Mouse (Mus musculus): ENCODE data around the gene Grm1. TPM values are rescaled to one million over a fixed set of nuclear protein-coding genes. Genes with fewer than 3 reads are reported as not detected.

The Grm1 gene
- polyA plus RNA-seq, 1 experiment = not detected

- H3K27me3 ChIP-seq (replicated peaks) = no peaks in the 10 kb centered on the region
- no peaks in the 10 kb centered on the region for H3K9me3 ChIP-seq
- no peak overlapping the region for H3K4me3 ChIP-seq (replicated peaks)
- no peaks in the 10 kb centered on the region for H3K36me3 ChIP-seq (replicated peaks; ENCODE audit: low read length)
- TF ChIP-seq FLI1 (IDR thresholded peaks at IDR 0.05; ENCODE audit: low read length) (no peak), GATA1 (IDR thresholded peaks at IDR 0.05; ENCODE audit: borderline replicate concordance, low read length) (no peak)
- H3K4me1 ChIP-seq = no peaks in the 10 kb centered on the region
These were observed 272.4 kb downstream of the Grm1 start for GRCm38 (mm10) chr10:10809777-10810176.

- no peak for TF ChIP-seq GATA1 (IDR thresholded peaks at IDR 0.05; ENCODE audit: borderline replicate concordance, low read length)
- no peak for TF ChIP-seq FLI1 (IDR thresholded peaks at IDR 0.05; ENCODE audit: low read length)
- H3K4me3 ChIP-seq (replicated peaks) = no peak overlapping the region
- H3K27me3 ChIP-seq (replicated peaks) = no peaks in the 10 kb centered on the region
- no peaks in the 10 kb centered on the region for H3K4me1 ChIP-seq
- no peaks in the 10 kb centered on the region for H3K9me3 ChIP-seq
- H3K36me3 ChIP-seq (replicated peaks; ENCODE audit: low read length) = no peaks in the 10 kb centered on the region
These were observed 286.8 kb downstream of the Grm1 start for GRCm38 (mm10) chr10:10795321-10795720.

DNA sequence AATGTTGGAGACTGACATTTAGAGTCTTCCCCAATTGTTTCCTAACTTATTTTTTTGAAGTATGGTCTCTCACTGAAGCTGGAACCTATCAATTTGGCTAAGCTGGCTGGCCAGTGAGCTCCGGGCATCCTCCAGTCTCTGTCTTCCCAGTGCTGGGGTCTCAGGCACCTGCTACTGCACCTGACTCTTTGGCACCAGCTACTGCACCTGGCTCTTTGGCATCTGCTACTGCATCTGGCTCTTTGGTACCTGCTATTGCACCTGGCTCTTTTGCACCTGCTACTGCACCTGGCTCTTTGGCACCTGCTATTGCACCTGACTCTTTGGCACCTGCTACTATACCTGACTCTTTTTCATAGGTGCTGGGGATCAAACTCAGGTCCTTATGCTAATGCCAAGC lies 291.7 kb downstream of the Grm1 start:
- H3K27me3 ChIP-seq (replicated peaks) = no peaks in the 10 kb centered on the region
- H3K4me3 ChIP-seq (replicated peaks) = no peak overlapping the region
- H3K36me3 ChIP-seq (replicated peaks; ENCODE audit: low read length) = no peaks in the 10 kb centered on the region
- H3K9me3 ChIP-seq = no peaks in the 10 kb centered on the region
- TF ChIP-seq FLI1 (IDR thresholded peaks at IDR 0.05; ENCODE audit: low read length) = no peak
- no peaks in the 10 kb centered on the region for H3K4me1 ChIP-seq

DNA sequence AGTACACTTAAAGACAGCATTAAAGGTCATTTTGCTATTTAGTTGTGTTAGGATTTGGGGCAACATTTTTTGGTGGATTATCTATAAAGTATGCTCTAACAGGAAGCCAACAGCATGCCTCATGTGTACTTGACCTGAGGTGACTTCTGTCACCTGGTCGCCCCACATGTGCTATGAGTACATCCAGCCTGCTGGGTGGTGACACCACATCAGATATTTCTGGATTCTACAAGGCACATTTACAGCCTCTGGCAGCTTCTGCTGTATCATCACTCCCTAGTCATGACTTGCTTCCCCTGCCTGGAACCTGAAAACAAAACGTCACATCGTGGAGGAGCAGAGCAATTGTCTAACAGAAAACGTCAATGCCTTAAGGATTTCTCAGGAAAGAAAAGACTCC lies 292.2 kb downstream of the Grm1 start:
- Histone ChIP-seq H3K36me3 (replicated peaks; ENCODE audit: low read length) (no peaks in the 10 kb centered on the region), H3K27me3 (replicated peaks) (no peaks in the 10 kb centered on the region), H3K4me1 (no peaks in the 10 kb centered on the region), H3K4me3 (replicated peaks) (no peak overlapping the region), H3K9me3 (no peaks in the 10 kb centered on the region)
- TF ChIP-seq FLI1 (IDR thresholded peaks at IDR 0.05; ENCODE audit: low read length) (no peak), GATA1 (IDR thresholded peaks at IDR 0.05; ENCODE audit: borderline replicate concordance, low read length) (no peak)

GRCm38 (mm10) chr10:10787906-10788416 lies 294.2 kb downstream of the Grm1 start:
- no peaks in the 10 kb centered on the region for H3K36me3 ChIP-seq (replicated peaks; ENCODE audit: low read length)
- H3K4me1 ChIP-seq = no peaks in the 10 kb centered on the region
- no peaks in the 10 kb centered on the region for H3K9me3 ChIP-seq
- H3K27me3 ChIP-seq (replicated peaks) = no peaks in the 10 kb centered on the region
- TF ChIP-seq FLI1 (IDR thresholded peaks at IDR 0.05; ENCODE audit: low read length) (no peak), GATA1 (IDR thresholded peaks at IDR 0.05; ENCODE audit: borderline replicate concordance, low read length) (no peak)
- no peak overlapping the region for H3K4me3 ChIP-seq (replicated peaks)

- H3K4me3 ChIP-seq (replicated peaks) = no peak overlapping the region
- no peaks in the 10 kb centered on the region for H3K4me1 ChIP-seq
- H3K27me3 ChIP-seq (replicated peaks) = no peaks in the 10 kb centered on the region
- TF ChIP-seq GATA1 (IDR thresholded peaks at IDR 0.05; ENCODE audit: borderline replicate concordance, low read length) (no peak), FLI1 (IDR thresholded peaks at IDR 0.05; ENCODE audit: low read length) (no peak)
- no peaks in the 10 kb centered on the region for H3K9me3 ChIP-seq
- H3K36me3 ChIP-seq (replicated peaks; ENCODE audit: low read length) = no peaks in the 10 kb centered on the region
These were observed 297.0 kb downstream of the Grm1 start for GRCm38 (mm10) chr10:10785122-10785521.

- TF ChIP-seq GATA1 (IDR thresholded peaks at IDR 0.05; ENCODE audit: borderline replicate concordance, low read length) = no peak
- TF ChIP-seq FLI1 (IDR thresholded peaks at IDR 0.05; ENCODE audit: low read length) = no peak
- no peaks in the 10 kb centered on the region for H3K9me3 ChIP-seq
- no peaks in the 10 kb centered on the region for H3K4me1 ChIP-seq
- H3K4me3 ChIP-seq (replicated peaks) = no peak overlapping the region
- no peaks in the 10 kb centered on the region for H3K36me3 ChIP-seq (replicated peaks; ENCODE audit: low read length)
- no peaks in the 10 kb centered on the region for H3K27me3 ChIP-seq (replicated peaks)
These were observed 307.3 kb downstream of the Grm1 start for GRCm38 (mm10) chr10:10774827-10775226.

DNA sequence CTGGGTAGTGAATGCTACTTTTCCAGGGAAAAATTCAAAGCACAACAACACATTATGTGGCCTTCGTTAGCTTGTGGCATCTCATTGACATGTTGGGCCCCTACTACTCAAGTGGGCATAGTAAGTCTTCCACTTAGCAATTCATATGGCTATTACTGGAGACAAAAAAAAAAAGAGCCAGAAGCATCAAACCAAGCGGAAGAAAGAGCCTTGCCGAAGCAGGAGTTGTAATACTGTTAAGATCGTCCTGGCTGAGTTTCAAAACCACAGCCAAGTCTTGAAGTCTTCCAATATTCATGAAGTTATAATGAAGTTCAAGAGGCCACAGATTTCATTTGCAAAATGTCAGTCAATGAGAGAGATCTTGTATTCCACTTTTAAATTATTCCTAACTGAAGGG lies 319.1 kb downstream of the Grm1 start:
- Histone ChIP-seq H3K36me3 (replicated peaks; ENCODE audit: low read length) (no peaks in the 10 kb centered on the region), H3K9me3 (no peaks in the 10 kb centered on the region), H3K4me1 (no peaks in the 10 kb centered on the region), H3K4me3 (replicated peaks) (no peak overlapping the region), H3K27me3 (replicated peaks) (no peaks in the 10 kb centered on the region)
- TF ChIP-seq FLI1 (IDR thresholded peaks at IDR 0.05; ENCODE audit: low read length) (no peak), GATA1 (IDR thresholded peaks at IDR 0.05; ENCODE audit: borderline replicate concordance, low read length) (no peak)

DNA sequence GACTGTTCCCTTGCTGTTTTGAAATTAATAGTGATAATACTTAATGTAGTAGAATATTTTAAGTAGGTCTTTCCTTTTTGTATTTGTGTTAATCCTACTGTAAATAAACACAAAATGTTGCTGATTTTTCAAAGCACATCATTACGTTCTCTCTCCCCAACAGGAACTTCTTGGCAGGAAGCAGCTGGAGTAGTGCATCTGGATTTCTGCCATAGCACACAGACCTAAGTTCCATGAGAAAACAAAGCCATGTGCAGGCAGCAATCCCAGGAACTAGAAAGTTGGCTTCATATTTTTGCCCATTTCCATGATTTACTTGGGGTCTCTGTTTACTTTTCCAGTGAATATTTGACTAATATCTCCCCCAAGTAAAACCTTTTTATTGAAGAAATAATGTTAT lies 320.9 kb downstream of the Grm1 start:
- Histone ChIP-seq H3K4me1 (no peaks in the 10 kb centered on the region), H3K36me3 (replicated peaks; ENCODE audit: low read length) (no peaks in the 10 kb centered on the region), H3K4me3 (replicated peaks) (no peak overlapping the region), H3K9me3 (no peaks in the 10 kb centered on the region), H3K27me3 (replicated peaks) (no peaks in the 10 kb centered on the region)
- no peak for TF ChIP-seq FLI1 (IDR thresholded peaks at IDR 0.05; ENCODE audit: low read length)
- no peak for TF ChIP-seq GATA1 (IDR thresholded peaks at IDR 0.05; ENCODE audit: borderline replicate concordance, low read length)

- H3K27me3 ChIP-seq (replicated peaks) = no peaks in the 10 kb centered on the region
- H3K36me3 ChIP-seq (replicated peaks; ENCODE audit: low read length) = no peaks in the 10 kb centered on the region
- TF ChIP-seq GATA1 (IDR thresholded peaks at IDR 0.05; ENCODE audit: borderline replicate concordance, low read length) (no peak), FLI1 (IDR thresholded peaks at IDR 0.05; ENCODE audit: low read length) (no peak)
- H3K4me1 ChIP-seq = no peaks in the 10 kb centered on the region
- no peaks in the 10 kb centered on the region for H3K9me3 ChIP-seq
- H3K4me3 ChIP-seq (replicated peaks) = no peak overlapping the region
These were observed 321.4 kb downstream of the Grm1 start for GRCm38 (mm10) chr10:10760801-10761200.

DNA sequence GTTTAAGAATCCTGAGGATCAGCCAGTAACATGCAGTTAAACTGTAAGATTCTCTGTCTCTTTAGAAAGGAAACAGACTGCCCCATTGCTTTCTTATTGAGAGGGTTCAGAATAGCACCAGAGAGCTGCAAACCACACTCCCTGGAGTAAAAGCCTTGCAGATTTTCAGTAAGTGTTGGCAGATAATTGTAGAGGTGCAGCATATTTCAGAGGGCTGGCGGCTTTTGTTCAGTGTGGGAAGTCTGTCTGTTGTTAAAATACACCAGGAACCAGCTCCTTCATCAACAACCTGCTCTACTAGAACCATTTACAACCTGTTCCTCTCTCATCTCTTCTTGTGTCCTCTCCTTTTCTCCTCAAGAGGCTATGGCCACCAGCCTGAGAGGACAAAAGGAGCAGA lies 331.1 kb downstream of the Grm1 start:
- no peaks in the 10 kb centered on the region for H3K36me3 ChIP-seq (replicated peaks; ENCODE audit: low read length)
- H3K4me1 ChIP-seq = no peaks in the 10 kb centered on the region
- TF ChIP-seq GATA1 (IDR thresholded peaks at IDR 0.05; ENCODE audit: borderline replicate concordance, low read length) (no peak), FLI1 (IDR thresholded peaks at IDR 0.05; ENCODE audit: low read length) (no peak)
- H3K9me3 ChIP-seq = no peaks in the 10 kb centered on the region
- no peaks in the 10 kb centered on the region for H3K27me3 ChIP-seq (replicated peaks)
- no peak overlapping the region for H3K4me3 ChIP-seq (replicated peaks)
